Mouse (Mus musculus): ENCODE results near the gene Gpd1l.

DNA sequence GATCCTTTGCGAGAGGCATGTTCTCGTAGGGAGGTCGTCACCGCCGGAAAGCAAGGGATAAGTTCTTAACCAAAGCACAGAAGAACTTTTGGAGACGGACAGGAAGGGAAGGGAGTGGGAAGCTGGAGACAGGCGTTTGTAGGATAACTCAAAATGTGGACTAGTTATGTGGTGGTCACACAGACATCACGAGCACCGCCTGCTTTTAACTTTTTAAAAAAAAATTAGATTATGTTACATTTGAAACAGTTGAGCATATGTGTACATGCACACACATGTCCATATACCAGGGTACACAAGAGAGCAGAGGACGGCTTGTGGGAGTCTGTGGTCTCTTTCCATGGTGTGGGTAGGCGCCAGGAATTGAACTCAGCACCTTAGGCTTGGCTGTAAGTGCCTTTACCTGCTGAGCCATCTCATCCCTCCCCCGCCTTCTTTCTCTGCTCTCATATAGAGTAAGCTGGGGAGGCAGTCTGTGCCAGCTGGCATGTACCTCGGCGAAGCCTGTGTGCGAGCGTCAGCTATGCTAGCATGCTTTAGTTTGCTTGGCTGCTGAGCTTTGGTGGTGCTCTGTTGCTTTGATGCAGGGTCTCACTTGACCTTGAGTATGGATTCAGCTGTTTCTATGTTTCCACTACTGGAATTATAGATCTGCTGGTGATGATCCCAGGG lies 49.0 kb upstream of the Gpd1l start, which contains the start of gene Rps27rt:
- TF ChIP-seq CTCF (IDR thresholded peaks at IDR 0.05) (no peak), EP300 (IDR thresholded peaks at IDR 0.05; ENCODE audit: insufficient read depth, low read depth, low read length) (no peak)

Data from heart, adult 2 months (tissue).